Mouse (Mus musculus) brain, embryonic 14.5 days (tissue): ENCODE results near the gene Zmiz2.

Experiments used
- CTCF ChIP-seq: fragments of 200-500 bp; IDR thresholded peaks from 2 replicates; pipeline ENCODE4 v1.5.1; 2012; ENCODE audit warnings: inconsistent platforms, mild to moderate bottlenecking, moderate library complexity, borderline replicate concordance; ENCODE audit not compliant: insufficient read depth, insufficient read length; ENCODE audit errors: extremely low read depth
- POLR2A ChIP-seq: fragments of 200-500 bp; IDR thresholded peaks from 2 replicates; pipeline ENCODE4 v1.6.1; 2012; ENCODE audit warnings: mild to moderate bottlenecking, inconsistent platforms, borderline replicate concordance; ENCODE audit not compliant: poor library complexity, insufficient read depth, insufficient read length, severe bottlenecking; ENCODE audit errors: extremely low read depth

GRCm38 (mm10) chr11:6443727-6444076 lies 54.8 kb downstream of the Zmiz2 start:
- no peak for TF ChIP-seq CTCF
- TF ChIP-seq POLR2A, result no peak
